Mouse (Mus musculus) neural tube, embryonic 12.5 days (tissue): Measurements from ENCODE around the gene Hsd17b11. TPM values are rescaled to one million over a fixed set of nuclear protein-coding genes. Genes with fewer than 3 reads are reported as not detected.

Source experiments
- ATAC-seq: fragments of 200-750 bp; cut with Nextera tagmentation; 2 replicates; pipeline ENCODE4 v1.8.0; 2017; ENCODE audit warnings: low read depth, mild to moderate bottlenecking, moderate TSS enrichment, moderate library complexity; ENCODE audit not compliant: low FRiP score
- H3K27ac ChIP-seq: fragments of 300-500 bp; sonication (generic); 2 replicates; pipeline ENCODE4 v1.5.1; 2016
- H3K27me3 ChIP-seq: fragments of 300-500 bp; sonication (generic); replicated peaks from 2 replicates; pipeline ENCODE4 v1.6.1; 2016; ENCODE audit warnings: mild to moderate bottlenecking
- H3K36me3 ChIP-seq: fragments of 300-500 bp; sonication (generic); 2 replicates; pipeline ENCODE4 v1.6.1; 2016; ENCODE audit warnings: mild to moderate bottlenecking
- H3K4me1 ChIP-seq: fragments of 300-500 bp; sonication (generic); 2 replicates; pipeline ENCODE4 v1.6.1; 2016
- H3K4me2 ChIP-seq: fragments of 300-500 bp; sonication (generic); replicated peaks from 2 replicates; pipeline ENCODE4 v1.6.1; 2016; ENCODE audit warnings: mild to moderate bottlenecking
- H3K4me3 ChIP-seq: fragments of 300-500 bp; sonication (generic); 2 replicates; pipeline ENCODE4 v1.5.1; 2016
- H3K9ac ChIP-seq: fragments of 300-500 bp; sonication (generic); 2 replicates; pipeline ENCODE4 v1.6.1; 2016; ENCODE audit warnings: mild to moderate bottlenecking
- H3K9me3 ChIP-seq: fragments of 300-500 bp; sonication (generic); 2 replicates; pipeline ENCODE4 v1.6.1; 2016; ENCODE audit warnings: mild to moderate bottlenecking
- WGBS: fragments of 180-500 bp; shearing (Covaris S2); methylation state at CpG from one replicate; pipeline ENCODE4 v1.1.7; 2016; 5-methylcytosine and 5-hydroxymethylcytosine counted together
- polyA plus RNA-seq: library from polyadenylated mRNA; unstranded; fragments of >200 nt; fragmentation: Nextera tagmentation; extraction: Ambion mirVana; gene quantifications from 2 replicates; pipeline ENCODE4 v1.2.1, GENCODE M21; 2016

The Hsd17b11 gene
- polyA plus RNA-seq, 1 experiment from 2014 or later, result 2.0 TPM

DNA sequence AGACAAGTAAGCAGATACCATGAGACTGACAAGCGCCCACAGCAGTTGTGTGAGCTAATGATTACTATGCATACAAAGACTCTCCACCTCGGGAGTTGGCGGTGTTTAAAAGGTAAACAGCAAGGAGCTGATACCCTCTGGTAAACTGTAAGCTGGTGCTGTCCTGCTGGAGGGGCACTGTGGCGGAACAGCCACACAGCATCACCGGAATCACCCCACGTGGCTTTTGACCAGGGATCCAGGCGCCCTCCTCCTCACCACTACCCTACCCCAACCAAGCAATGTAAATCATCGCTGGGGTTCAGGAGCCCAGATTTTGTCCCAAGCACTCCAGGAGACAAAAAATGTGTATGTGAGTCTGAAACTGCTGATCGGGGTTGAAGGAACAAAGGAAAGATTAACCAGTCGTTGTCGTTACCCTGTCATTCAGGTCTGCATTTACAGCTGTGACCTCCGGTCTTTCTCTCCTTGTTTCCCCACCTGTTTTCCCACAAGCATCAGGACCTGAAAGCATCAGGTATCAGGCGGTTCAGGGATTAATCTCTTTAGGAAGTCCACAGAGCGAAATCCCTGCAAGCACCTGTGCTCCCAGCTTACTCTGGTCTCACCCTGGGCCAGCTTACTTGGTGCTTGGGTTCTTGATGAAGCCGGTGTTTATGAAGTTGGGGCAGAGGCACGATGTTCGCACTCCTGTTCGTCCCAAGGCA, 19.0 kb downstream of the Hsd17b11 start:
- H3K27me3 ChIP-seq, result no peaks in the 10 kb centered on the region

DNA sequence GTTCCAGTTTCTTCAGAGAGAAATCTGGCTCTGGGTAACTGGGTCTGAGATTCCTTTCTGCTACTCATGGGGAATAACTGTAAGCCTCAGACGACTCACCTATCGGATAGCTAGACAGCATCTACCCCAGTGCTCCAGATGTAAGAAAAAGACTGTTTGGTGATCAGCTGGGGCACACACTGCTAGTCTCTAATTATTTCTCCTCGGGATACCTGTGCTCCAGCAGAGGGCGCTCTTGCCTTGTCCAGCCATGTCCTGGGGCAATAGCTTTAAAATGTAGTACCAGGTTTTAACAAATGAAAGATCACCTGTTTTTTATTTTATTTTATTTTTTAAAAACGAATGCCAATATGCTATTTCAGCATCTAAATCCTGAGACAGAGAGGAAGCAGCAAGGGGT, 22.0 kb downstream of the Hsd17b11 start:
- 7% methylated on average over 5 of the region's 5 CpGs for WGBS
- H3K4me3 ChIP-seq, result no peak overlapping the region
- no peaks in the 10 kb centered on the region for H3K27me3 ChIP-seq
- peak; percentile 21; the same call in 1 of the 2 replicates for ATAC-seq
- no peak overlapping the region for H3K27ac ChIP-seq
- H3K36me3 ChIP-seq, result no peaks in the 10 kb centered on the region
- H3K9me3 ChIP-seq, result no peaks in the 10 kb centered on the region
- H3K4me2 ChIP-seq, result no peak overlapping the region
- H3K4me1 ChIP-seq, result no peaks in the 10 kb centered on the region
- no peak overlapping the region for H3K9ac ChIP-seq

More for the DNA sequence above, 19.0 kb downstream of the Hsd17b11 start:
- peak overlapping the region; percentile 42 for H3K4me2 ChIP-seq
- no peaks in the 10 kb centered on the region for H3K36me3 ChIP-seq
- no peak overlapping the region for H3K4me3 ChIP-seq
- no peak overlapping the region for H3K27ac ChIP-seq
- H3K9ac ChIP-seq, result peak overlapping the region; percentile 5; the same call in 1 of the 2 replicates
- ATAC-seq, result no peak
- no peaks in the 10 kb centered on the region for H3K9me3 ChIP-seq
- WGBS, result 25% methylated on average over 18 of the region's 18 CpGs
- no peaks in the 10 kb centered on the region for H3K4me1 ChIP-seq

DNA sequence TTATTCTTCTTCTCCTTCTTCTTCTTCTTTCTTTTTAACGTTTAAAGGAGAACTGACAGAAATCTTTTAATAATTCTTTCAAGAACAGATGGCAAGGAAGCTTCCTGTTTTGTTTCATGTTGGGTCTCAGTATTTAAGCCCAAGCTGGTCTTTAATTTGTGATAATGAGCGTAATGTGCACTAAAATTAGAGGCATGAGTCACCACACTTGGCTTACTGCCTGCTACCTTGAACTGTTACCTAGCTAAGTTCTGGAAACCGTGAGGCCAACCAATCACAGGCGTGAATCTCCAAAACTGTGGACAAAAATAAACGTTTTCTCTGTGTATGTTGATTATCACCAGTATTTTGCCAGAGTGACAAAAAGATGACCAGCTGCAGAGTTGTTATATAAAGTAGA, 23.0 kb downstream of the Hsd17b11 start:
- Histone ChIP-seq H3K4me2 (no peak overlapping the region), H3K27me3 (no peaks in the 10 kb centered on the region), H3K4me3 (no peak overlapping the region), H3K4me1 (no peaks in the 10 kb centered on the region), H3K27ac (no peak overlapping the region), H3K9ac (no peak overlapping the region), H3K9me3 (no peaks in the 10 kb centered on the region), H3K36me3 (no peaks in the 10 kb centered on the region)
- 84% methylated on average over 5 of the region's 5 CpGs for WGBS
- no peak for ATAC-seq

DNA sequence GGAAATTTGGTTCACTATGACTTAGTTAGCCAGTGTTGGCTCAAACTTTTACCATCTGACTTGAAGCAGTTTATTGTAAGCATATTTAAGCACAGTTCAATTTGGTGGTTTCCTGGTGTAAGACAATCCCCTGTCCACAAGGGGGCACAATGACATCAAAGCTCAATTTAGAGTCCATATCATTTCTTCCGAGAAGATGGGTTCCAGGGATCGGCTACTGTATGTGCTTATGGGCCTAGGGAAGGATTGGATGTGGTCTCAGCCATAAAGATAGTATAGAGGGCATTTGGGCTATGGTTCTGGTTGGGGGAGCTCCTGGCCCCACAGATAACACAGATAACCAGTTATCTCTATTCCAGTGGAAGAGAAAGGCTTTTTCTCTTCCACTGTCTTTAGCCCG, 26.5 kb downstream of the Hsd17b11 start:
- Histone ChIP-seq H3K4me2 (no peak overlapping the region), H3K9me3 (no peaks in the 10 kb centered on the region), H3K9ac (no peak overlapping the region), H3K27me3 (no peaks in the 10 kb centered on the region), H3K27ac (no peak overlapping the region), H3K4me3 (no peak overlapping the region), H3K36me3 (no peaks in the 10 kb centered on the region), H3K4me1 (no peaks in the 10 kb centered on the region)
- 60% methylated on average over 3 of the region's 3 CpGs for WGBS
- ATAC-seq, result no peak

DNA sequence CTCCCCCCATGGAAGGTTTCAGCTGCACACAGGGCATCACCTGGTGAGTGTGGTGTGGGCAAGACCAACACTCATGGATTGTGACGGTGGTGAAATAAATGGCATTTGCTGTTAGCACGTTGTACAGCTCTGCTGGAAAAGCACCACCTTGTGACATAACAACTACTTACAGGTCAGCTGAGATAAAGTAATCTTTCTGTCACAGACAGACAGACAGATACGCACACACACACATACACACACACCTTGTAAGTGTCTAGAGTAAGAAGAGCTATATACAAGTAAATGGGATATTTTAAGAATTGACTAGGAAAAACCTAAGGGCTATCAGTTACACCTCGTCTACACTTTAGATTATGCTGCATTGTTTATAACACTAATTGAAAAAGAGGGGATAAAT, 27.1 kb downstream of the Hsd17b11 start:
- H3K4me2 ChIP-seq, result no peak overlapping the region
- ATAC-seq, result no peak
- 88% methylated on average over 4 of the region's 4 CpGs for WGBS
- H3K9me3 ChIP-seq, result no peaks in the 10 kb centered on the region
- no peak overlapping the region for H3K4me3 ChIP-seq
- no peaks in the 10 kb centered on the region for H3K4me1 ChIP-seq
- no peak overlapping the region for H3K9ac ChIP-seq
- H3K27me3 ChIP-seq, result no peaks in the 10 kb centered on the region
- H3K36me3 ChIP-seq, result no peaks in the 10 kb centered on the region
- no peak overlapping the region for H3K27ac ChIP-seq

DNA sequence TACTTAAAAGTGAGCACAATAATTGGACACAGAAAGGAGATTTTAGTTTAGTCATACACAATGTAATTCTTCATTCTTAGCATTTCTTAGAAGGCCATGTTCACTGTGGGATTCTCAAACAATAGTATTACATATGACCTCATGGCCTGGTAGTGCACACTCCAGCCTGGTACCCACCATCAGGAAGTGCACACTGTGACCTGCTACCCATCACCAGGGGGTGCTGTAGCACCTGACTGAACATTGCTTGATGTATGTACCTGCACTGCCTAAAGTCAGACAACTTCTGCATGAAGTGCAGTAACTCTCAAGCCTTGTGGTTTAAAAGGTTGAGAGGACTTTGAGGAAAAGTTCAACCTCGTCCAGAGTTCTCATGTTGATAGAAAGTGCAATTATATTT, 28.1 kb downstream of the Hsd17b11 start:
- no peak overlapping the region for H3K4me2 ChIP-seq
- no peaks in the 10 kb centered on the region for H3K36me3 ChIP-seq
- H3K27ac ChIP-seq, result no peak overlapping the region
- H3K9me3 ChIP-seq, result no peaks in the 10 kb centered on the region
- H3K9ac ChIP-seq, result no peak overlapping the region
- 82% methylated on average over 1 of the region's 1 CpGs for WGBS
- no peak overlapping the region for H3K4me3 ChIP-seq
- H3K27me3 ChIP-seq, result no peaks in the 10 kb centered on the region
- no peak for ATAC-seq
- no peaks in the 10 kb centered on the region for H3K4me1 ChIP-seq

DNA sequence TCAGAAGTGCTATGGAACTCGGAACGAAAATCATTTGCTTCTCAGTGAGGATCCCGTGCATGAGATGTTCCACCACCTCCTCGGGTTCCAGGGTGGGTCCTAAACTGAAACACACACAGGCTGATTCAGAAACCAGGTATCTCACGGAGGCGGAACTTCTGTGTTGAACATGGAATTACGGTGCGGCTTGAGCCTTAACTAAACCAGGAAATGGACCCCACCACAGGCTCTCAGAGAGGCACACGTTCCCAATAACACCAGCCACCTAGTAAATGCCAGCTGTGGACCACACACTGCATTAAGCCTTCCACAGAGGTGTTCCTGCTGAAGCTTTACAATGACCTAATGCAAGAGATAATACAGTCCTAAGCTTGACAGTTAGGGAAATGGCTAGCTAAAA, 28.9 kb downstream of the Hsd17b11 start:
- no peak for ATAC-seq
- Histone ChIP-seq H3K27ac (no peak overlapping the region), H3K4me2 (no peak overlapping the region), H3K9ac (no peak overlapping the region), H3K4me1 (no peaks in the 10 kb centered on the region), H3K4me3 (no peak overlapping the region), H3K9me3 (no peaks in the 10 kb centered on the region), H3K36me3 (no peaks in the 10 kb centered on the region), H3K27me3 (no peaks in the 10 kb centered on the region)
- 90% methylated on average over 9 of the region's 9 CpGs for WGBS

DNA sequence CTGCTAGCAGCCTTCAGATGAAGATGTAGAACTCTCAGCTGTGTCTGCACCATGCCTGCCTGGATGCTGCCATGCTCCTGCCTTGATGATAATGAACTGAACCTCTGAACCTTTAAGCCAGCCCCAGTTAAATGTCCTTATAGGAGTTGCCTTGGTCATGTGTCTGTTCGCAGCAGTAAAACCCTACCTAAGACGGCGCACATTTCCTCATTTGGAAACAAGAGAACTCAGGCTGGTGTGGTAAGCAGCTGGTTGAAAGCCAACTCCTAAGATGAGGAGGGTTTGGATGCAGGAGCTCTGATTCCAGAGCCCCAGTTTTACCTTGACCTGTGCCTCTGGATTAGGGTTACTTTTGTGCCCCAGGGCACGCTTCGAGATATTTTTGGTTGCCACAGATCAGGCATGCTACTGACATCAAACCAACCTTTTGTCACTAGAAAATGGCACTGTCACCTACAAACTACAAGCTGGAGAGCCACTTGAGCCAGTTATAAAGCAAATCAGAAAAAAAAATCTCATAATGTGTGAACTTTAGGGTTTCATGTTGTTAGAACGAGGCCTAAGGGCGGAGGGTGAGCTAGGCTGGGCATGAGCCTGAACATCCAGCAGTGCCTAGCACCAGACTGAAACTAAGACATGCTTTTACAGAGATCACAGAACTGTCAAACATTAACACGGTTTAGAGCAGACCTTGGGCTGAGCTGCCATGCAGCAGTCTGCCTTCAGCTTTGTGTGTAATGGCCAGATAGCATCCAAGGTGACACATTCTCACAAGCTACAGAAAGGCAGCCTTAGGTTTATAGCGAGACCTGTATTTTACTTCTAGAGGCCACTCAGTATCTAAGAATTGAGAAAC, 40.8 kb downstream of the Hsd17b11 start:
- H3K36me3 ChIP-seq, result no peaks in the 10 kb centered on the region
- WGBS, result 87% methylated on average over 9 of the region's 9 CpGs
- no peak for ATAC-seq

DNA sequence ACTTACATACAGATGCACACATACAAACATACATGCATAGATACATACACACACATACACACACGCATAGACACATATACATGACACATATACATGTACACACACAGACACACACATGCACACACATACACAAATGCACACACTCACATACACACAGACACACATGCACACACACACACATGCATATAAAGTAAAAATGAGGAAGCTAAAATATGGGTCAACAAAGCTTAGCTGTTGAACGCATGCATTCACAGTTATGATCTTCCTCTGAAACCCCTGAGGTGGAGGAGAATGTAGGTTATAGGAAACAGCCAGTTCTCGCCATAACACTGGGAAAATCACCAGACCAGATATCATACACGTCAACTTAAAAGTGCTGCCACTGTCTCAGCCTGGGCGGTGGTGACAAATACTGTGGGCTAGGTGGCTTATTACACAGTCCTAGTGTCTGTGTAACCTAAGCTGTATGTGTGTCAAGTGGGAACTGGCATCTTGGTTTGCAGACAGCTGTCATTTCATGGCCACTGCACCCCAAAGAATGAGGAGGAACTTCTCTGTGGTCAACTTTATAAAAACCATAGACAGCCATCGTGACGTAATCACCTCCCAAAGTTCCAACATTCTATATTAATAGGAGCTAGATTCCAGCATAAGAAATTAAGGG, 43.7 kb downstream of the Hsd17b11 start:
- Histone ChIP-seq H3K4me2 (no peak overlapping the region), H3K36me3 (no peaks in the 10 kb centered on the region), H3K9ac (no peak overlapping the region), H3K4me3 (no peak overlapping the region), H3K27ac (no peak overlapping the region), H3K27me3 (no peaks in the 10 kb centered on the region), H3K4me1 (no peaks in the 10 kb centered on the region), H3K9me3 (no peaks in the 10 kb centered on the region)
- no peak for ATAC-seq
- WGBS, result 92% methylated on average over 7 of the region's 7 CpGs

More for the DNA sequence above, 40.8 kb downstream of the Hsd17b11 start:
- H3K9me3 ChIP-seq, result no peaks in the 10 kb centered on the region
- no peak overlapping the region for H3K9ac ChIP-seq
- H3K27me3 ChIP-seq, result no peaks in the 10 kb centered on the region
- H3K4me1 ChIP-seq, result no peaks in the 10 kb centered on the region
- no peak overlapping the region for H3K4me3 ChIP-seq
- no peak overlapping the region for H3K27ac ChIP-seq
- no peak overlapping the region for H3K4me2 ChIP-seq

DNA sequence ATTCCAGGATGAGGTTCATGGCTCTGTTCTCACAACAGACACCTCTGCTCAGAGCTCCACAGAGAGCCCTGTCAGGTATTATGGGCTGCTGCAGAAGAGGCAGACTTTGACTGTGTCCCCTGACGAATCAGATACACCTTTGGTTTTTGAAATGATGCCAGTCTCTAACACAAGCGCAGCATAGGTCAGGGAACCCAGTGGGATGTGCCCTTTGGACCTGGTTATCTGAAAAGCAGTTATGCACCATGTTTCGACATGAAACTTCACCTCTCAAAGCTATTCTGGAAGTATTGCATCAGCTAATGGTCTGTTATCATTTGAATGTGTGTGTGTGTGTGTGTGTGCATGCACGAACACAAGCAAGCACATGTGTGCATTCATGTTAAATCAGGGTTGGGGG, 44.4 kb downstream of the Hsd17b11 start, which contains the start of gene Hsd17b13:
TSS of gene Hsd17b13 (minus strand) at position 114 of the 400 bp plus-strand sequence.
- 86% methylated on average over 4 of the region's 4 CpGs for WGBS
- Histone ChIP-seq H3K36me3 (no peaks in the 10 kb centered on the region), H3K27me3 (no peaks in the 10 kb centered on the region), H3K4me2 (no peak within 1 kb of the TSS), H3K9me3 (no peaks in the 10 kb centered on the region), H3K4me3 (no peak within 1 kb of the TSS), H3K27ac (no peak within 1 kb of the TSS), H3K4me1 (no peaks in the 10 kb centered on the region), H3K9ac (no peak within 1 kb of the TSS)
- ATAC-seq, result no peak

DNA sequence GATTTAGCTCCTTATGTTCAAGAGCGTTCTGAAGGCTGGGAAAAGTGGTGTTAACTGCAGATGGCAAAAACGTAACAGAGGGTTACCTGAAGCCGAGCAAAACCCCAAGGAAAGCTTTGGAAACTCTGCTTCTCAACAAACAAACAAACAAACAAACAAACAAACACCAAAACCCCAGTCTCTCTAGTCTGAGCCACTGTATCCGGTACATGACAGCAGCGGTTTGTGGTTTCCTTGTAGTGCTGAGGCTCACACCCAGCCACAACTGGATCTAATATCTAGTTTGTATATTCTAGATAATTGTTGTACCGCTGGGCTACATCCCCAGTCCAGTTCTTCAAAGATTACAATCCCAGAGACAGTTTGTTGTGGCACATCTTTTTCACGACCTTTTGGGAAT, 46.0 kb downstream of the Hsd17b11 start:
- no peak overlapping the region for H3K9ac ChIP-seq
- H3K36me3 ChIP-seq, result no peaks in the 10 kb centered on the region
- no peak overlapping the region for H3K27ac ChIP-seq
- no peak overlapping the region for H3K4me2 ChIP-seq
- no peak for ATAC-seq
- WGBS, result 89% methylated on average over 7 of the region's 7 CpGs
- no peaks in the 10 kb centered on the region for H3K27me3 ChIP-seq
- H3K9me3 ChIP-seq, result no peaks in the 10 kb centered on the region
- no peaks in the 10 kb centered on the region for H3K4me1 ChIP-seq
- H3K4me3 ChIP-seq, result no peak overlapping the region

DNA sequence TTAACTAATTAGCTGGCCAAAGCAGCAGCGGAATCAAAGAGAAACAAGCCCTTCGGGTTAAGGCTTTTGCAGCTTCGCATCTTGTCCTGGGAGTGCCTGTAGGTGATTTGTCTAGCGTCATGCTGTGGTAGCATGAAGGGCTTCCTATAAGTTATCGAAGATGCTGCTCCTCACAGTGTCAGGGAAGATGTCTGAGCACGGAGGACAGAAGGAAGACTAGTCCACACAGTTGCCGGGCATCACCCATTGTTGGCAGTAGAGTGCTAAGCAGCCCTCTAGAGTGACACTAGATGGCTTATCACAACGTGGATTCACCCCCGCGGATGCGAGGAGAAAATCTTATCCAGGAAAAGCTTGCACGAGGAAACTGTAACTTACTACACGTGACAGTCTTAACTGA, 48.9 kb downstream of the Hsd17b11 start:
- H3K27me3 ChIP-seq, result no peaks in the 10 kb centered on the region
- H3K4me2 ChIP-seq, result no peak overlapping the region
- no peak overlapping the region for H3K9ac ChIP-seq
- no peaks in the 10 kb centered on the region for H3K9me3 ChIP-seq
- no peak overlapping the region for H3K4me3 ChIP-seq
- no peak overlapping the region for H3K27ac ChIP-seq
- H3K4me1 ChIP-seq, result no peaks in the 10 kb centered on the region
- H3K36me3 ChIP-seq, result no peaks in the 10 kb centered on the region
- no peak for ATAC-seq
- WGBS, result 84% methylated on average over 13 of the region's 13 CpGs
